Mouse (Mus musculus) layer of hippocampus, postnatal 36 days (tissue): Measurements from ENCODE around the gene Tmc1. TPM values are rescaled to one million over a fixed set of nuclear protein-coding genes. Genes with fewer than 3 reads are reported as not detected.
A peak's percentile ranks its signal among the peaks of the same experiment; 100 is the strongest.

ENCODE experiments used
- DNase-seq, 2 experiments: peaks; one replicate each; pipeline ENCODE4 v3.0.0; 2022
- total RNA-seq, 2 experiments: library from RNA; stranded (reverse); gene quantifications; 2 replicates each; pipeline ENCODE4 v1.2.3; 2021

Tmc1 gene
- total RNA-seq, 2 experiments from 2014 or later: not detected

GRCm38 (mm10) chr19:20797558-20798101 lies 156.4 kb downstream of the Tmc1 start:
- no peak for DNase-seq

GRCm38 (mm10) chr19:20796001-20796400 lies 158.0 kb downstream of the Tmc1 start:
- DNase-seq: no peak

GRCm38 (mm10) chr19:20794999-20795398 lies 159.0 kb downstream of the Tmc1 start:
- DNase-seq: no peak

GRCm38 (mm10) chr19:20792811-20793210 lies 161.2 kb downstream of the Tmc1 start:
- DNase-seq: peak in 1 of 2 experiments; percentile 22

- DNase-seq: no peak
These were observed 166.7 kb downstream of the Tmc1 start for GRCm38 (mm10) chr19:20787289-20787688.

GRCm38 (mm10) chr19:20775681-20776080 lies 178.3 kb downstream of the Tmc1 start:
- DNase-seq: no peak

GRCm38 (mm10) chr19:20773941-20774340 lies 180.1 kb downstream of the Tmc1 start:
- no peak for DNase-seq

GRCm38 (mm10) chr19:20764214-20764613 lies 189.8 kb downstream of the Tmc1 start:
- no peak for DNase-seq

- DNase-seq: no peak
These were observed 192.2 kb downstream of the Tmc1 start for GRCm38 (mm10) chr19:20761675-20762426.

GRCm38 (mm10) chr19:20761119-20761518 lies 192.9 kb downstream of the Tmc1 start:
- DNase-seq: no peak

GRCm38 (mm10) chr19:20744630-20745029 lies 209.4 kb downstream of the Tmc1 start:
- no peak for DNase-seq

Other genes starting within 250 kb of the Tmc1 start
- gene Aldh1a7, start 226.6 kb downstream of the Tmc1 start, total RNA-seq: under 1 TPM in 1 of 2 experiments, not detected in 1; 0.15 TPM